Mouse (Mus musculus): ENCODE measurements around the gene Necap2. TPM values are rescaled to one million over a fixed set of nuclear protein-coding genes. Genes with fewer than 3 reads are reported as not detected.

The Necap2 gene
- polyA plus RNA-seq, 1 experiment from 2014 or later, result 110 TPM

DNA sequence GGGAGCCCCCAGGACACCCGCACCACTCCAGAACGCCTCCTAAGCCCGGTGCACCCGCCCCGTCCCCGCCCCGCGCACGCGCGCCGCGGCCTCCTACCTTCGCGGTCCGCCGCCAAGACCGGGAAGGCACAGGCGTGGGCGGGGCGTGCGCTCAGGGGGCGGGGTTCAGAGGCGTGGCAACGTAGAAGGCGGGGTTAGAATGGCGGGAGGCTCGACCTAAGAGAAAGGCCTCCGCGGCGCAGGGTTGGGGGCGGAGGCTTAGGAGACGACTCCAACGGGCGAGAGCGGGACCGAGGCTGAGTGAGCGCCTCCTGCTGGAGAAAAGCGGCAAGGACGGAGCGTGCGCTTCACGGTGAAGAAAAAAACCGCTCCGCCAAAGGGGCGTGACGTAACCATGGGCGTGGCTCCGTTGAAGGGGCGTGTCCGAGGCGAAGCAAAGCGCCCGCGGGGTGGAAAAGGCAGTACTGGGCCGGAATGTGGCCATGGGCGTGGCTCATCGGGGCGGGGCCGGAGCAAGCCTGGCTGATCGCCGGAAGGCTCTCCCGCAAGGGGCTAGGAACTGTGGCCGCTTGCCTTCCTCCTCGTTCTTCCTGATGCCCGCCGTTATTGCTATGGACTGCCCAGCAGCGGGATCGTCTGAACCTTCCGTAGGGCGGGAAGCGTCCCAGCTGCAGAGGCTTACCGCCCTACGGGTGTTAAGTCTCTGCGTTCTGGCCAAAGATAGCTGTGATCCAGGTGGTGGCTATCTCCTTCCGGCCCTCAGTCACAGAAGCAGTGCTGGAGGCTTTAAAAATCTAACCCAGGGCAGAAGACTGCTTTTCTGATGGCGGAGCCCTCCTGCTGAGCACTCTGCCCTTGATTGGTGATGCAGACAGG is 17.5 kb downstream of the Necap2 start, which contains the start of gene Crocc:
TSS of gene Crocc (minus strand) at position 125 of the 876 bp plus-strand sequence.
- ATAC-seq, result peak; percentile 96
- peak within 1 kb of the TSS; percentile 57 for H3K4me3 ChIP-seq (ENCODE audit: low read depth, low read length)
- 2% methylated on average over 58 of the region's 77 CpGs for WGBS
- TF ChIP-seq CTCF (IDR thresholded peaks at IDR 0.05) (peak; percentile 97), EP300 (IDR thresholded peaks at IDR 0.05) (no peak)
- peak within 1 kb of the TSS; percentile 68 for H3K9ac ChIP-seq (replicated peaks; ENCODE audit: low read depth)
- DNase-seq (ENCODE audit: low spot score), result peak; percentile 99
- no peaks in the 10 kb centered on the region for H3K27me3 ChIP-seq (replicated peaks; ENCODE audit: insufficient read depth, low read length)
- peak within 1 kb of the TSS; percentile 90 for H3K4me2 ChIP-seq (replicated peaks; ENCODE audit: low read depth, low read length)
- peaks cover 3% of the 10 kb centered on the region; the same call in 1 of the 2 replicates for H3K4me1 ChIP-seq (ENCODE audit: insufficient read depth, low read depth, low read length)
- no peaks in the 10 kb centered on the region for H3K9me3 ChIP-seq (ENCODE audit: low read length)
- peak within 1 kb of the TSS; percentile 88 for H3K27ac ChIP-seq (ENCODE audit: low read length)
- H3K36me3 ChIP-seq (ENCODE audit: insufficient read depth, low read length), result no peaks in the 10 kb centered on the region

GRCm38 (mm10) chr4:141059616-141060425 is 18.3 kb downstream of the Necap2 start:
- DNase-seq (ENCODE audit: low spot score) (no peak), ATAC-seq (peak; percentile 47)
- Histone ChIP-seq H3K4me3 (ENCODE audit: low read depth, low read length) (peak overlapping the region; percentile 57), H3K9me3 (ENCODE audit: low read length) (no peaks in the 10 kb centered on the region), H3K27ac (ENCODE audit: low read length) (peak overlapping the region; percentile 88), H3K36me3 (ENCODE audit: insufficient read depth, low read length) (no peaks in the 10 kb centered on the region), H3K27me3 (replicated peaks; ENCODE audit: insufficient read depth, low read length) (no peaks in the 10 kb centered on the region), H3K4me2 (replicated peaks; ENCODE audit: low read depth, low read length) (peak overlapping the region; percentile 90), H3K9ac (replicated peaks; ENCODE audit: low read depth) (peak overlapping the region; percentile 54), H3K4me1 (ENCODE audit: insufficient read depth, low read depth, low read length) (peaks cover 3% of the 10 kb centered on the region; the same call in 1 of the 2 replicates)
- 2% methylated on average over 32 of the region's 32 CpGs for WGBS
- TF ChIP-seq EP300 (IDR thresholded peaks at IDR 0.05) (no peak), CTCF (IDR thresholded peaks at IDR 0.05) (no peak)

GRCm38 (mm10) chr4:141058835-141059234 is 19.3 kb downstream of the Necap2 start:
- WGBS, result 64% methylated on average over 9 of the region's 9 CpGs
- ATAC-seq (no peak), DNase-seq (ENCODE audit: low spot score) (no peak)
- no peak overlapping the region for H3K4me3 ChIP-seq (ENCODE audit: low read depth, low read length)
- no peak overlapping the region for H3K27ac ChIP-seq (ENCODE audit: low read length)
- no peak overlapping the region for H3K4me2 ChIP-seq (replicated peaks; ENCODE audit: low read depth, low read length)
- no peak overlapping the region for H3K9ac ChIP-seq (replicated peaks; ENCODE audit: low read depth)
- H3K36me3 ChIP-seq (ENCODE audit: insufficient read depth, low read length), result no peaks in the 10 kb centered on the region
- H3K4me1 ChIP-seq (ENCODE audit: insufficient read depth, low read depth, low read length), result peaks cover 3% of the 10 kb centered on the region; the same call in 1 of the 2 replicates
- no peak for TF ChIP-seq EP300 (IDR thresholded peaks at IDR 0.05)
- TF ChIP-seq CTCF (IDR thresholded peaks at IDR 0.05), result no peak
- no peaks in the 10 kb centered on the region for H3K27me3 ChIP-seq (replicated peaks; ENCODE audit: insufficient read depth, low read length)
- no peaks in the 10 kb centered on the region for H3K9me3 ChIP-seq (ENCODE audit: low read length)

DNA sequence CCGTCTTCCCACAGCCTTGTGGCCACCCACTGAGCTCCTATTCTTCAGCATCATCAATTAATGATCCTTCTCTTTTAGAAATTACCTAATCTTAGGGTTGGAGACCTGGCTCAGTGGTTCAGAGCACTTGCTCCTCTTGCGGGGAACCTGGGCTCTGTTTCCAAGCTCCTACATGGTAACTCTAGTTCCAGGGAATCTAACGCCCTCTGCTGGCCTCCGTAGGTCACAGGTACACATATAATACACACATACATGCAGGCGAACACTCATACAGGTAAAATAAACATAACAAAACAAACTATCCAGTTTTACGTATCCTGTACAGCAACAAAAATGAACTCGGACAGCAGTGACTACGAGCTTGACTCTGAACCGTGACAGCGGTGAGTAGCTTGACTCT is 21.2 kb downstream of the Necap2 start:
- no peak overlapping the region for H3K4me2 ChIP-seq (replicated peaks; ENCODE audit: low read depth, low read length)
- H3K27me3 ChIP-seq (replicated peaks; ENCODE audit: insufficient read depth, low read length), result no peaks in the 10 kb centered on the region
- H3K9me3 ChIP-seq (ENCODE audit: low read length), result no peaks in the 10 kb centered on the region
- WGBS, result 96% methylated on average over 10 of the region's 10 CpGs
- no peak for ATAC-seq
- no peaks in the 10 kb centered on the region for H3K36me3 ChIP-seq (ENCODE audit: insufficient read depth, low read length)
- DNase-seq (ENCODE audit: low spot score), result no peak
- H3K9ac ChIP-seq (replicated peaks; ENCODE audit: low read depth), result no peak overlapping the region
- TF ChIP-seq CTCF (IDR thresholded peaks at IDR 0.05) (peak; percentile 4; the same call in 1 of the 2 replicates), EP300 (IDR thresholded peaks at IDR 0.05) (no peak)
- H3K4me1 ChIP-seq (ENCODE audit: insufficient read depth, low read depth, low read length), result peaks cover 3% of the 10 kb centered on the region; the same call in 1 of the 2 replicates
- no peak overlapping the region for H3K27ac ChIP-seq (ENCODE audit: low read length)
- H3K4me3 ChIP-seq (ENCODE audit: low read depth, low read length), result no peak overlapping the region

- no peak overlapping the region for H3K27ac ChIP-seq (ENCODE audit: low read length)
- 57% methylated on average over 17 of the region's 17 CpGs for whole genome bisulfite sequencing
Observed at GRCm38 (mm10) chr4:141053568-141054161, 24.5 kb downstream of the Necap2 start.

More at GRCm38 (mm10) chr4:141053568-141054161, 24.5 kb downstream of the Necap2 start:
- H3K4me3 ChIP-seq (ENCODE audit: low read depth, low read length), result no peak overlapping the region
- H3K27me3 ChIP-seq (replicated peaks; ENCODE audit: insufficient read depth, low read length), result no peaks in the 10 kb centered on the region
- no peaks in the 10 kb centered on the region for H3K4me1 ChIP-seq (ENCODE audit: insufficient read depth, low read depth, low read length)
- H3K9me3 ChIP-seq (ENCODE audit: low read length), result no peaks in the 10 kb centered on the region
- TF ChIP-seq EP300 (IDR thresholded peaks at IDR 0.05) (no peak), CTCF (IDR thresholded peaks at IDR 0.05) (no peak)
- H3K9ac ChIP-seq (replicated peaks; ENCODE audit: low read depth), result no peak overlapping the region
- ATAC-seq, result 0 out of 2 replicates have a peak, but pooled peaks have one; percentile 11
- no peak for DNase-seq (ENCODE audit: low spot score)
- no peak overlapping the region for H3K4me2 ChIP-seq (replicated peaks; ENCODE audit: low read depth, low read length)
- H3K36me3 ChIP-seq (ENCODE audit: insufficient read depth, low read length), result no peaks in the 10 kb centered on the region
